Mouse (Mus musculus): ENCODE data around the gene LTO1.

- no peak for TF ChIP-seq GATA1 (IDR thresholded peaks at IDR 0.05; ENCODE audit: borderline replicate concordance, low read length)
- no peak for TF ChIP-seq FLI1 (IDR thresholded peaks at IDR 0.05; ENCODE audit: low read length)
These were observed 43.9 kb downstream of the LTO1 start for GRCm38 (mm10) chr7:144958509-144959395.
